Mouse (Mus musculus) ovary, postnatal 10 days (tissue): ENCODE data around the gene Gm12790.
"Not testable (repeated sequence)": the region's sequence is repeated elsewhere in the genome, so short reads cannot be mapped to it uniquely, and the experiment has no call there.

ENCODE experiments used
- DNase-seq: peaks from one replicate; pipeline ENCODE4 v3.0.0; 2022; ENCODE audit warnings: low spot score

The Gm12790 gene

GRCm38 (mm10) chr4:101980949-101981348, at the start of gene Gm12790:
Gm12790 (minus strand) TSS chr4:101981049.
- DNase-seq: not testable (repeated sequence)

GRCm38 (mm10) chr4:102026619-102027018, 45.8 kb upstream of the Gm12790 start:
- DNase-seq: no peak

- peak; percentile 13 for DNase-seq
Measured at GRCm38 (mm10) chr4:101998267-101998922, 17.5 kb upstream of the Gm12790 start.

GRCm38 (mm10) chr4:101997426-101997825, 16.6 kb upstream of the Gm12790 start:
- no peak for DNase-seq

GRCm38 (mm10) chr4:101986326-101986725, 5.5 kb upstream of the Gm12790 start, which contains the start of gene Gm12789:
Gm12789 (plus strand) TSS chr4:101986626.
- not testable (repeated sequence) for DNase-seq

- DNase-seq: no peak
Measured at GRCm38 (mm10) chr4:101985678-101986077, 4.8 kb upstream of the Gm12790 start.

- DNase-seq: not testable (repeated sequence)
Measured at GRCm38 (mm10) chr4:101940107-101940506, 40.7 kb downstream of the Gm12790 start, which contains the start of gene Gm12794. Gm12794 (plus strand) TSS chr4:101940407.
